In the genomic region with DNA sequence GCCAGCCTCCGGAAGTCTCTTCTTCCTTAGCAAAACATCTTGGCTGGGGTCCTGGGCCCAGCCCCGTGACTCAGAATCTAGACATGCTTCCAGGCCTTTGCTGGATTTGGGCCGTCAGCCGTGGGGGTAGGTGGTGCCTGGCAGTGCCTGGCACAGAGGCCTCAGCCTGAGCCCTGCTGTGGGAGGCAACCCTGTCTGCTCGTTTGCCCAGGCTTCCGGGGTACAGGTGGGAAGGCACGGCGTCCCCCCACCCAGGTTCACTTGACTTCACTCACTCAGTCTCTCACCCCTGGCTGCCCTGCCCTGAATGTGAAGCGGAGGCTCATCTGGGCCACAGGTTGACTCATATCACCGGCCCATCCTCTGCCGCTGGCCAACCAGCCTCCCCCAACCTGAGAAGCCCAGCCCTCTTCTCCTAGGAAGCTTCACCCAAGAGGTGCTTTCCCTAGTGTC, we compare ENCODE assay signal across 11 mouse cellular contexts.
DNase-seq lines count a peak whose midpoint lies in the region; ATAC-seq and TF ChIP-seq lines count a peak whose summit lies in the region.
"Had no signal": no experiment of that assay in that cellular context is flagged by ENCODE, and none has a peak within 500 bp of the region (broad histone marks: within the 10 kb centered on the region; RNA-seq: fewer than 3 reads in every experiment).

No protein-coding gene starts in this region.

- 0 out of 2 replicates have a peak overlapping the region, but pooled peaks have one; percentile 6 for H3K27ac ChIP-seq in lung, embryonic 15.5 days
- peak overlapping the region in 1 of 2 experiments; percentile 19; a peak in 1 of 4 replicates for H3K27ac ChIP-seq in heart, embryonic 14.5 days (replicated peaks in 1 of 2; ENCODE audit: control insufficient read depth in 1 of 2, insufficient read depth in 1 of 2, low read depth in 2 of 2, low read length in 2 of 2)
- peak overlapping the region; percentile 44 for H3K27ac ChIP-seq in stomach, embryonic 15.5 days
- H3K27ac ChIP-seq in layer of hippocampus, adult 2 months = no peak overlapping the region

- H3K27me3 ChIP-seq in lung, embryonic 15.5 days = no peaks in the 10 kb centered on the region
- H3K27me3 ChIP-seq in heart, embryonic 14.5 days (ENCODE audit: control insufficient read depth, insufficient read depth, low read length) = no peaks in the 10 kb centered on the region
- H3K27me3 ChIP-seq in stomach, embryonic 15.5 days (replicated peaks) = no peaks in the 10 kb centered on the region

- TF ChIP-seq CTCF in lung, adult 2 months (IDR thresholded peaks at IDR 0.05; ENCODE audit: insufficient read depth, low read length) = no peak
- TF ChIP-seq CTCF in layer of hippocampus, adult 2 months (conservative IDR thresholded peaks at IDR 0.05) = no peak

- no peak overlapping the region for H3K4me3 ChIP-seq in lung, embryonic 15.5 days
- no peak overlapping the region for H3K4me3 ChIP-seq in lung, adult 2 months (replicated peaks; ENCODE audit: extremely low read depth, low read depth, low read length)
- no peak overlapping the region for H3K4me3 ChIP-seq in heart, embryonic 14.5 days (ENCODE audit: control insufficient read depth in 1 of 2, insufficient read depth in 1 of 2, low read depth in 1 of 2, low read length in 2 of 2)
- H3K4me3 ChIP-seq in stomach, embryonic 15.5 days (replicated peaks) = no peak overlapping the region
- H3K4me3 ChIP-seq in layer of hippocampus, adult 2 months = no peak overlapping the region

- no peaks in the 10 kb centered on the region for H3K36me3 ChIP-seq in lung, embryonic 15.5 days
- no peaks in the 10 kb centered on the region for H3K36me3 ChIP-seq in heart, embryonic 14.5 days (ENCODE audit: control insufficient read depth, insufficient read depth, low read length)
- H3K36me3 ChIP-seq in stomach, embryonic 15.5 days = no peaks in the 10 kb centered on the region

- WGBS in lung, embryonic 15.5 days = 60% methylated on average over 11 of the region's 11 CpGs
- 64% methylated on average over 11 of the region's 11 CpGs for WGBS in lung, adult 2 months
- 71% methylated on average over 11 of the region's 11 CpGs for WGBS in heart, embryonic 14.5 days
- 69% methylated on average over 11 of the region's 11 CpGs for WGBS in stomach, embryonic 15.5 days

- no peaks in the 10 kb centered on the region for H3K9me3 ChIP-seq in lung, embryonic 15.5 days
- no peaks in the 10 kb centered on the region for H3K9me3 ChIP-seq in heart, embryonic 14.5 days (ENCODE audit: control insufficient read depth, low read length)
- no peaks in the 10 kb centered on the region for H3K9me3 ChIP-seq in stomach, embryonic 15.5 days

- no peak for TF ChIP-seq POLR2A in lung, adult 2 months (IDR thresholded peaks at IDR 0.05; ENCODE audit: borderline replicate concordance, extremely low read depth, low read depth, low read length)

- H3K4me1 ChIP-seq in lung, embryonic 15.5 days = 0 out of 2 replicates have a peak, but pooled peaks cover 14% of the 10 kb centered on the region
- peaks cover 4% of the 10 kb centered on the region for H3K4me1 ChIP-seq in lung, adult 2 months (ENCODE audit: control insufficient read depth, insufficient read depth, low read length)
- H3K4me1 ChIP-seq in heart, embryonic 14.5 days (ENCODE audit: control insufficient read depth in 2 of 2, insufficient read depth in 2 of 2, low read length in 2 of 2) = peaks cover 0 to 2% of the 10 kb centered on the region in 2 experiments; a peak in 1 of 4 replicates
- H3K4me1 ChIP-seq in stomach, embryonic 15.5 days = 0 out of 2 replicates have a peak, but pooled peaks cover 3% of the 10 kb centered on the region

- no peak for DNase-seq in frontal cortex, postnatal 14 days (ENCODE audit: low spot score in 2 of 2)
- DNase-seq in lung, adult 2 months = no peak
- DNase-seq in layer of hippocampus, postnatal 14 days (ENCODE audit: low spot score in 2 of 2) = no peak
- no peak for DNase-seq in layer of hippocampus, adult 2 months (ENCODE audit: low spot score in 2 of 2)
- DNase-seq: cerebellum, postnatal 25 days; kidney, adult 11 months had no signal

- no peak overlapping the region for H3K9ac ChIP-seq in lung, embryonic 15.5 days
- H3K9ac ChIP-seq in heart, embryonic 14.5 days (ENCODE audit: low read length) = no peak overlapping the region
- H3K9ac ChIP-seq in stomach, embryonic 15.5 days = no peak overlapping the region

- ATAC-seq in frontal cortex, adult (ENCODE audit: low TSS enrichment) = peak; percentile 70; the same call in 1 of the 2 replicates
- ATAC-seq in lung, embryonic 15.5 days (ENCODE audit: borderline replicate concordance, extremely low read depth, low FRiP score, low TSS enrichment) = 0 out of 2 replicates have a peak, but pooled peaks have one; percentile 30
- ATAC-seq in heart, embryonic 14.5 days (ENCODE audit: insufficient number of reproducible peaks, insufficient read depth, low FRiP score, low read depth) = peak; percentile 37; the same call in 1 of the 2 replicates
- peak; percentile 57 for ATAC-seq in stomach, embryonic 15.5 days (ENCODE audit: insufficient read depth, low FRiP score, low read depth)
- ATAC-seq: forebrain, embryonic 16.5 days had no signal

- no peak overlapping the region for H3K4me2 ChIP-seq in lung, embryonic 15.5 days
- H3K4me2 ChIP-seq in heart, embryonic 14.5 days (ENCODE audit: low read length) = no peak overlapping the region
- H3K4me2 ChIP-seq in stomach, embryonic 15.5 days = no peak overlapping the region
